Mouse (Mus musculus) embryonic facial prominence, embryonic 14.5 days (tissue): ENCODE data around the gene March4. TPM values are rescaled to one million over a fixed set of nuclear protein-coding genes. Genes with fewer than 3 reads are reported as not detected.

Source experiments
- ATAC-seq: fragments of 200-750 bp; cut with Nextera tagmentation; 2 replicates; pipeline ENCODE4 v1.8.0; 2017; ENCODE audit warnings: low read depth, moderate number of reproducible peaks, moderate TSS enrichment
- DNase-seq: peaks from one replicate; pipeline ENCODE4 v3.0.0-alpha.2; 2015; ENCODE audit warnings: low spot score
- H3K27ac ChIP-seq: fragments of 300-500 bp; sonication (generic); replicated peaks from 2 replicates; pipeline ENCODE4 v1.5.1; 2014; ENCODE audit warnings: low read depth, mild to moderate bottlenecking, low read length, moderate library complexity
- H3K27me3 ChIP-seq: fragments of 300-500 bp; sonication (generic); replicated peaks from 2 replicates; pipeline ENCODE4 v1.6.1; 2014; ENCODE audit warnings: low read length; ENCODE audit not compliant: control insufficient read depth, insufficient read depth
- H3K36me3 ChIP-seq: fragments of 300-500 bp; sonication (generic); 2 replicates; pipeline ENCODE4 v1.6.1; 2014; ENCODE audit warnings: low read length, mixed read lengths; ENCODE audit not compliant: control insufficient read depth, insufficient read depth
- H3K4me1 ChIP-seq: fragments of 300-500 bp; sonication (generic); 2 replicates; pipeline ENCODE4 v1.6.1; 2014; ENCODE audit warnings: antibody characterized with exemption, low read length; ENCODE audit not compliant: control insufficient read depth, insufficient read depth
- H3K4me2 ChIP-seq: fragments of 300-500 bp; sonication (generic); 2 replicates; pipeline ENCODE4 v1.6.1; 2014; ENCODE audit warnings: low read depth, mild to moderate bottlenecking, low read length, moderate library complexity, mixed read lengths
- H3K4me3 ChIP-seq: fragments of 300-500 bp; sonication (generic); 2 replicates; pipeline ENCODE4 v1.5.1; 2014; ENCODE audit warnings: low read depth, mild to moderate bottlenecking, low read length
- H3K9ac ChIP-seq: fragments of 300-500 bp; sonication (generic); 2 replicates; pipeline ENCODE4 v1.6.1; 2014; ENCODE audit warnings: low read depth, mild to moderate bottlenecking, low read length, moderate library complexity, mixed read lengths
- H3K9me3 ChIP-seq: fragments of 300-500 bp; sonication (generic); 2 replicates; pipeline ENCODE4 v1.6.1; 2016; ENCODE audit warnings: low read length; ENCODE audit not compliant: control insufficient read depth
- WGBS: fragments of 180-500 bp; shearing (Covaris S2); extraction: QIAGEN DNeasy Blood & Tissue Kit; methylation state at CpG from one replicate; pipeline ENCODE4 v1.1.7; 2014; 5-methylcytosine and 5-hydroxymethylcytosine counted together
- polyA plus RNA-seq: library from polyadenylated mRNA; unstranded; fragments of >200 nt; fragmentation: Nextera tagmentation; extraction: Ambion mirVana; gene quantifications from 2 replicates; pipeline ENCODE4 v1.2.1, GENCODE M21; 2014

Gene March4
- polyA plus RNA-seq, 1 experiment from 2014 or later: 0.17 TPM

DNA sequence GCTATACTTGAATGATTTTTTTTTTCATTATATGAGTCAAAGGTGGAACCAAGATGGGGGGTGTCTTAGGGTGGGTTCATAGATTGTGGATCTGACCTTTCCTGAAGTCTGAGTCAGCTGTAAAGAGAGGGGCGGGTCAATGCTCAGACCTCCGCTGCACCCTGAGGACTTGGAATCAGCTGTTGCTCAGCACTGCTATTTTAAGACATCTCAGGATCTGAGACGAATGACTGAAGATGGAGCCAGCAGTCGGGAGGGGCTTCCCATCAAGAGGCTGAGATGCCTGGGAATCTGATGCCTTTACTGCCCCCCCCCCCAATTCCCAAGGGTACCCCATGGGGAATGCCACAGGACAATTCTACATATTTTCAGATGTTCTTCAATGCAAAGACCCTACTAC is 85.9 kb downstream of the March4 start:
- no peak for ATAC-seq
- H3K9ac ChIP-seq: no peak overlapping the region
- DNase-seq: no peak
- H3K4me2 ChIP-seq: no peak overlapping the region
- H3K27ac ChIP-seq: no peak overlapping the region
- H3K4me1 ChIP-seq: no peaks in the 10 kb centered on the region
- no peaks in the 10 kb centered on the region for H3K36me3 ChIP-seq
- WGBS: 49% methylated on average over 4 of the region's 4 CpGs
- no peaks in the 10 kb centered on the region for H3K27me3 ChIP-seq
- no peaks in the 10 kb centered on the region for H3K9me3 ChIP-seq
- no peak overlapping the region for H3K4me3 ChIP-seq

DNA sequence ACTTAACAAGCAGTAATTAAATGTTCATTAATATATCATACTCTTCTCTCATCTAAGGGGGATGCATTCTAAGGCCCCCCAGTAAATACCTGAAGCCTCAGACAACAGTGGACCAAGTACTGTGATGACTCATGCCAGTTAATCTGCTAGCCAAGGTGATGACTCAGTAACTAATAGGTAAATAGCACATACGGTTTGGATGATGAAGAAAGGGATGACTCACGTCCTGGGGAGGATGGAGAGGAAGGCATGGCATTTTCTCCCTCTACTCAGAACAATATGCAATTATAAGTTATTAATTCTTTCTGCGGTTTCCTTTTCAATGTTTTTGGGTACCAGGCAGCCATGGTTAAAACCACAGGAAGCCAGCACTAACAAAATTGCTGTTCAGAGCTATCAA is 87.0 kb downstream of the March4 start:
- H3K4me3 ChIP-seq: no peak overlapping the region
- no peaks in the 10 kb centered on the region for H3K36me3 ChIP-seq
- DNase-seq: no peak
- WGBS: 77% methylated on average over 3 of the region's 3 CpGs
- no peaks in the 10 kb centered on the region for H3K27me3 ChIP-seq
- H3K9ac ChIP-seq: no peak overlapping the region
- H3K4me2 ChIP-seq: no peak overlapping the region
- H3K27ac ChIP-seq: no peak overlapping the region
- H3K4me1 ChIP-seq: no peaks in the 10 kb centered on the region
- no peaks in the 10 kb centered on the region for H3K9me3 ChIP-seq
- ATAC-seq: no peak

DNA sequence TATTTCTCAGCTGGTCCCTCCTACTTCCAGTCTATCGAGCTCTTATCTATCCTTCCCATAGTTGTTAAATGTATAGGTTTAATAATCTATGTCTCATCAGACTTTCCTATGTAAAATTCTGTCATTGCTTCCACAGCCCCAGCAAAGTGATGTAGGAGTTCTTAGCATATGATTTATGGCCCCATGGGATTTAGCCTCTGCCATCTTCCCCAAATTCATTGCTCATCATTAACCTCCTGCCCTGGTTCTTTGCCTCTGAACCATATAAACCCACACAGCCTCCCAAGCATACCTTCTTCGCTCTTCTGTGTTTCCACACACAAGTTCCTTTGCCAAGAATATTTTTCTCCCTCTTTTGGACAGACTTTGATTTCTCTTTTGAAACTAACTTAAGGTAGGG is 94.0 kb downstream of the March4 start:
- no peak overlapping the region for H3K9ac ChIP-seq
- WGBS: 95% methylated on average over 2 of the region's 2 CpGs
- H3K27ac ChIP-seq: no peak overlapping the region
- ATAC-seq: no peak
- H3K27me3 ChIP-seq: no peaks in the 10 kb centered on the region
- no peaks in the 10 kb centered on the region for H3K36me3 ChIP-seq
- DNase-seq: no peak
- H3K4me2 ChIP-seq: no peak overlapping the region
- no peak overlapping the region for H3K4me3 ChIP-seq
- no peaks in the 10 kb centered on the region for H3K4me1 ChIP-seq
- H3K9me3 ChIP-seq: no peaks in the 10 kb centered on the region

DNA sequence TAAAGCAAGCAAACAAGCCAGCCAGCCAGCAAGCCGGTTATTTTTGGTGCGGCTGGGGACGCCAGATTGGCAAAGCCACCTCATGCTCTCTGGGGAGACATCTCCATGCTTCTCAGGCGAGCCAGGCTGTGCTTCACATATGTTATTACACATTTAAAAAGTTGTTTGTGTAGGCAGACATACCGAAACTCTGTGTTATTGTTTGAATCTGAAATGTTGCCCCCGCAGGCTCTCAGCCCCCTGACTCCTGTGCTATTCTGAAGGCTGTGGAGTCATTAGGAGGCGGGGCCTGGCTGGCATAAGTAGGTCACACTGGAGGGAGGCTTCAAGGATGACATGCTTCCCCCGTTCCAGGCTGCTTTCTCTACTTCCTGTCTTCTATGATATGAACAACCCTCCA is 97.6 kb downstream of the March4 start:
- H3K9ac ChIP-seq: no peak overlapping the region
- no peak overlapping the region for H3K27ac ChIP-seq
- WGBS: 67% methylated on average over 8 of the region's 8 CpGs
- no peak overlapping the region for H3K4me3 ChIP-seq
- H3K27me3 ChIP-seq: no peaks in the 10 kb centered on the region
- no peak overlapping the region for H3K4me2 ChIP-seq
- DNase-seq (no peak), ATAC-seq (no peak)
- H3K36me3 ChIP-seq: no peaks in the 10 kb centered on the region
- no peaks in the 10 kb centered on the region for H3K9me3 ChIP-seq
- no peaks in the 10 kb centered on the region for H3K4me1 ChIP-seq

DNA sequence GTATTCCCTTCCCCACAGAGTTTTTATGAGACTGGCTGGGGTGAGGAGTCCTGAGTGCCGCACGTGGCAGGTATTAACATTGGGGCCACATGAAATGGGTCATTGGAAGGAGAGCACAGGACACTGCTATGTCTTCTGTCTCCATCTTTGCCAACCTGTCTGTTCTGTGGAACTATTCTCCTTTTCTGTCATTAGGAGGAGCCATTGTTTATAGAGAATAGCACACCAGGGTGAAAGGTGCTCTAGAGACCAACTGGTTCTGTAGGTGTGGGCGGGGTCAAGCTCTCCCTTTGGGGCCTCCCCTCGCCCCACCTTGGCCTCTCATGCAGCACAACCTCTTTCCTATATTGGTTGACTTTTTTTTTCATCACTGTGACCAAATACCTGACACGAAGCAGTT is 99.8 kb downstream of the March4 start:
- Histone ChIP-seq H3K27me3 (no peaks in the 10 kb centered on the region), H3K9ac (no peak overlapping the region), H3K27ac (no peak overlapping the region), H3K4me2 (no peak overlapping the region), H3K4me3 (no peak overlapping the region), H3K36me3 (no peaks in the 10 kb centered on the region), H3K4me1 (no peaks in the 10 kb centered on the region), H3K9me3 (no peaks in the 10 kb centered on the region)
- no peak for ATAC-seq
- no peak for DNase-seq
- WGBS: 80% methylated on average over 5 of the region's 5 CpGs

DNA sequence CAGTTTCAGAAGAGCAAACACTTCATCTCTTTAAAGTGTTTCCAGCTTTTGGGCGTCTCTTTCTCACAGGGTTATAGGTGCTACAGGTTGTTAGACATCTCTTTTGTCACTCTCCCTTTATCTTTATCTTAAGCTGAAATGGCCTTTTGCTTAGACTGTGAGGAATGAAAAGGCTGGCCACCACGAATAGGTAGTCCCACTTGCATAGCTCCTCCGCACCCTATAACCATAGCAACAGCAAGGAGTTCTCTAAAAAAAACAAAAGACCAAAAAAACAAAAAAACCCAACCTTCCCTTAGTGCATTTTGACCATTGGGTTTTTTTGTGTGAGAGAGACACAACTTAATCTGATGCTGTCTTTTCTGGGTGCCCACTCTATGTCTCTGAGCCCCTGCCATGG is 102.2 kb downstream of the March4 start:
- Histone ChIP-seq H3K36me3 (no peaks in the 10 kb centered on the region), H3K27ac (no peak overlapping the region), H3K9ac (no peak overlapping the region), H3K4me1 (no peaks in the 10 kb centered on the region), H3K9me3 (no peaks in the 10 kb centered on the region), H3K27me3 (no peaks in the 10 kb centered on the region), H3K4me2 (no peak overlapping the region), H3K4me3 (no peak overlapping the region)
- 76% methylated on average over 3 of the region's 3 CpGs for WGBS
- ATAC-seq (no peak), DNase-seq (no peak)

DNA sequence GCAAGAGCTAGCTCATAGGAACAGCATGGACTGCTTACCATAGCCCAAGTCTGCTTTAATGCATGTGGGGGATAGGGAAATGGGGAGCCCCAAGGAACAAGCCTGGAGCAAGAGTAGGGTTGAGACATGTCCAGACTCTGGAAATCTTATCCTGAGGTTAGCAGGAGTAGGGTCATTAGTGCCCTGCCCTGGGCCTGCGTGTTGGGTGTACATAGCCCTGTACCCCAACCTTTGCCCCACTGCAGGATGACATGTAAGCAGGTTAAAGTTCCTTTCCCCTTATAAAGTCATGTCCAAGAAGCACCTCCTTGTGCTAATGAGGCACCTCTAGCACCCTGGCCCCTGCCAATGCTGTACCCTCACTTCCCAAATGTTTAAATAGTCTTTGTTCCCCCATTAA is 104.2 kb downstream of the March4 start:
- Histone ChIP-seq H3K4me2 (no peak overlapping the region), H3K4me3 (no peak overlapping the region), H3K9ac (no peak overlapping the region), H3K9me3 (no peaks in the 10 kb centered on the region), H3K27me3 (no peaks in the 10 kb centered on the region), H3K36me3 (no peaks in the 10 kb centered on the region), H3K27ac (no peak overlapping the region), H3K4me1 (no peaks in the 10 kb centered on the region)
- WGBS: 81% methylated on average over 1 of the region's 1 CpGs
- DNase-seq (no peak), ATAC-seq (no peak)

DNA sequence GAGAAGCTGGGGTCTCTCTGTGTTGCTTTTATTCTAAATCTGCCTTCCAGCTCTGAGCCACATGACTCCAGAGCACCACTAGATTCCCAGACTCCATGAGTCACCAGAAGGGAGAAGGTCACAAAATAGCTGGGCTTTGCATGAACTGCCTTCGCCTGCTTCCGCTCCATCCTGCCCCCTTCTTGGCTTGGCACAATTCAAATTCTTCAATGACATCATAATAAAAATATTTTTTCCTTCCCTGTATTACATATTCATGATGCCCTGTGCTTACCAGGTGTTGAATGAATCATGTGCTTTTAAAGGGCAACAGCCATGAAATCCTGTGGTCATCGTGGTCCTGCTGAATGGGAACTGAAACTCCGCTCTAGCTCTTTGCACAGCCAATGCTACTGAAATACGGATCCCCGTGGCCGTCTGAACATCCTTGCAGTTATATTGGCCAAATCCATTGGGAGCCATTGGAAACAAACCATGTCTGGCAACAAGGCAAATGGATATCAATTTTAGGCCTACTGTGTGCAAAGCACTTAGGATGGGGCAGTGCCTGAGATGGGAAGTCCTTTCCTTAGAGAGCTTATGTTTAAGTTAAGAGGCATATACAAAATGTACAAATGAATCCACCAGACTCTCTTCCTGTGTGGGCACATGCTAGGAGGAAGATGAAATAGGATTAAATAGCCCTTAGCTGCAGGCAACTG is 107.5 kb downstream of the March4 start:
- Histone ChIP-seq H3K4me2 (no peak overlapping the region), H3K36me3 (no peaks in the 10 kb centered on the region), H3K9ac (no peak overlapping the region), H3K27ac (no peak overlapping the region), H3K9me3 (no peaks in the 10 kb centered on the region), H3K4me1 (no peaks in the 10 kb centered on the region), H3K27me3 (no peaks in the 10 kb centered on the region), H3K4me3 (no peak overlapping the region)
- DNase-seq: no peak
- ATAC-seq: no peak
- 82% methylated on average over 7 of the region's 7 CpGs for WGBS

DNA sequence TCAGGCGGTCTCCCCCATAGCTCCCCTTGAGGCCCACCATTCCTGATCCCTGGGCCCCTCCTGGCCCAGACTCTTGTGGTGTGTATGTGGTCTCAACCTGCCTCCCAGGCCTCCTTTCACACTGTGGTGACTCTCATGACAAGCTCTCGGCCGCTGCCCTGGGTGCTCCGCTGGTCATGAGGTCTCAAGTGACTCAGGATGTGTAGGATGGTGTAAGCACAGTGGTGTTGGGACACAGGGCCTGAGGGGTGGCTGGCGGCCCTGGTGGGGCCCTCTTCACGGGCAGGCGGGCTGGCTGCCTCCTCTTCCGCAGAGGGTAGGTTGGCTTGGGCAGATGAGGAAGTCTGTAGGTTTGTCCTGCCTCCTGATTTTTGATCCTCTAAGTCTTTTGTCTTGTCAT is 108.2 kb downstream of the March4 start:
- no peak overlapping the region for H3K9ac ChIP-seq
- no peaks in the 10 kb centered on the region for H3K4me1 ChIP-seq
- H3K27ac ChIP-seq: no peak overlapping the region
- no peaks in the 10 kb centered on the region for H3K36me3 ChIP-seq
- H3K27me3 ChIP-seq: no peaks in the 10 kb centered on the region
- DNase-seq (no peak), ATAC-seq (no peak)
- H3K9me3 ChIP-seq: no peaks in the 10 kb centered on the region
- no peak overlapping the region for H3K4me3 ChIP-seq
- 89% methylated on average over 8 of the region's 8 CpGs for WGBS
- H3K4me2 ChIP-seq: no peak overlapping the region
